Mouse (Mus musculus): ENCODE results near the gene Plekhj1.

GRCm38 (mm10) chr10:80823316-80823715, 24.9 kb upstream of the Plekhj1 start:
- TF ChIP-seq CTCF (IDR thresholded peaks at IDR 0.05; ENCODE audit: extremely low read depth, insufficient read depth, low read length) (no peak), POLR2A (IDR thresholded peaks at IDR 0.05; ENCODE audit: extremely low read depth, insufficient read depth, low read length) (no peak)
